Mouse (Mus musculus): Measurements from ENCODE around the gene Scn8a.
"Not testable (repeated sequence)": the region's sequence is repeated elsewhere in the genome, so short reads cannot be mapped to it uniquely, and the experiment has no call there.

Scn8a gene

GRCm38 (mm10) chr15:100869558-100869957, at the start of gene Scn8a:
TSS of gene Scn8a (plus strand) at chr15:100869858.
- no peak for DNase-seq (ENCODE audit: low read depth, low spot score)

- DNase-seq (ENCODE audit: low read depth, low spot score) = no peak
Observed at GRCm38 (mm10) chr15:100821824-100822223, 47.8 kb upstream of the Scn8a start.

GRCm38 (mm10) chr15:100822370-100822769, 47.3 kb upstream of the Scn8a start:
- DNase-seq (ENCODE audit: low read depth, low spot score) = not testable (repeated sequence)

GRCm38 (mm10) chr15:100825249-100825856, 44.3 kb upstream of the Scn8a start:
- no peak for DNase-seq (ENCODE audit: low read depth, low spot score)

DNA sequence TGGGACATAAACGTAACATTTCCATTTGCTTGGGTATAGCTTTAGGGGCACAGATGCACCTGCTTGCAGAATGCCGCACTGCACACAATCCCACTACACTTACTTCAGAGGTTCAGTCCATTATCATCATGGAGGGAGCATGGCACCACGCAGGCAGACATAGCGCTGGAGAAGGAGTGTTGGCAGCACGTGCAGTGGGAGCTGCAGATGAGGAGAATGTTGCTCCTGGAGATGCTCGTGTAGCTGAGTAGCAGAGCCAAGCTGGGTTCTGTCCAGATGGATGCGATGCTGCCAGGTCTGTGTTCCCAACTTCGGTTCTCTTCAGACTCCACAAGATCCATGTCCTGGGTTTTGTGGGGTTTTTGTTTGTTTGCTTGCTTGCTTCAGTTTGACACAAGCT, 43.6 kb upstream of the Scn8a start:
- no peak for DNase-seq (ENCODE audit: low read depth, low spot score)

DNA sequence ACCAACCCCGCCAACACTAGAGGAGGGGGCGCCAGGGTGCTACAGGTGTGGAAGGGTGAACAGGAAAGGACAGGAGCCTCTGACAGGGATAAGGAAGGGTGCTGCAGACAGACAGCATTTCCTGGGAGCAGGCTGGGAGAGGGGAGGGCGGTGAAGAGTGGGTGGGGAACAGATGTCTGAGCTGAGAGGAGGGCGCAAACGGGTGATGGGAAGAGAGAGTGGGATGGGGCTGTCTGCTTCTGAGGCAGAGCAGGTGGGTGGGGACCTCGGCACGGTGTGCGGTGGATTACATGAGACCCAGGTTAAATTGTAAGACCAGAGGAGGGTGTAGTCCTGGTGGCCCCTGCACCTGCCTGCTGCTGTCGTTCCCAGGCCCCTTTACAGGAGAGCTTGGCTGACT, 39.9 kb upstream of the Scn8a start:
- DNase-seq (ENCODE audit: low read depth, low spot score) = no peak

GRCm38 (mm10) chr15:100830682-100831081, 39.0 kb upstream of the Scn8a start:
- DNase-seq (ENCODE audit: low read depth, low spot score) = peak; percentile 44

DNA sequence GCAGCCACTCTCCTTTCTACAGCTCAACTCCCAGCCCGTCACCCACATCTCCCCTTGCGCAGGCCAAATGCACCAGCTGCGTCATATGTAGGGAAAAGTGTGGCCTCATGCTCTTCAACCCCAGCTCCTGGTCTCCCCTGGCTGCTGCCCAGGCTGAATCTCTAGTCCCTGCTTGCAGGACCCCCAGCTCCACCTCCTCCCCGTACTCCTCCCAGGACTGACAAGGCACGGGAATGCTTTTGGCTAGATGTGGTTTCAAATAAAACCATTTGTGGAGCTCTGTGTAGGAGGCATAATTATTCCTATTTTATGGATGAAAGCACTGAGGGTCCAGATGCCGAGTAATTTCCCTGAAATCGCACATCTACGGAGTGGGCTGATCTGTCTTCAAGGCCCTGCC, 37.5 kb upstream of the Scn8a start:
- DNase-seq (ENCODE audit: low read depth, low spot score) = no peak

DNA sequence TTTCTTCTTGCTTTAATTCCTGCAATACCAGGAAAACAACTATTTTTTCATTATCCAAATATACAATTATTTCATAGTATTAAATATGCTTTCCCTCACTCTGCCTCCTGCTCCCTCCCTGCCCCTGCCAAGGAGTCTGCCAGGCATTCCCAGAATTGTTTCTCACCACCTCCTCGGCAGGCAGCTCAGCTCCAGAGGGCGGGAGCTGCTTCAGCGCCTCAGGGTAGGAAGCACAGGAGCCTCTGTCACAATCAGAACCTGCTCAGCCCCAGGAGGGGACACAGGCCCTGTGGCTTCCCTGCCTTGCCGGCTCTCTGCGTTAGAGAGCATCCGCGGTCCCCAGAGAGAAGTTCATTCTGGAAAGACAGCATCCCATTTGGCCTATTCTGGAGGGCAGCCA, 36.9 kb upstream of the Scn8a start:
- no peak for DNase-seq (ENCODE audit: low read depth, low spot score)

DNA sequence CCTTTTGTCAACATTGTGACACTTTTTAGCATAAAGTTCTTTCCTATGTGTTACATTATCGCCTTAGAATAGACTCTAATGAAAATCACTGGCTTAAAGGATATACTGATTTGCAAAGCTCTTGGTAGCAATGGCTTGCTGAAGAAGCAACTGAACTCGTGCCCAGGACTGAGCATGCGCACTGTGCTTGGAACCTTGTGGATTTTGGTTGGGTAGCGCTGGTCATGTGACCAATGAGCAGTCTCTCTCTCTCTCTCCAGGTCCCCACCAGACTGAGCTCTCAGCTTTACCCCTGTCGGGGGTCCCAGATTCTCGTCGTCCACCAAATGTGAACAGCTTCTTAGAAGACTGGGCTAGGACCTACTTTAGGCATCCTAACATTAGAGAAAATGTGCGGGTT, 32.9 kb upstream of the Scn8a start:
- no peak for DNase-seq (ENCODE audit: low read depth, low spot score)

DNA sequence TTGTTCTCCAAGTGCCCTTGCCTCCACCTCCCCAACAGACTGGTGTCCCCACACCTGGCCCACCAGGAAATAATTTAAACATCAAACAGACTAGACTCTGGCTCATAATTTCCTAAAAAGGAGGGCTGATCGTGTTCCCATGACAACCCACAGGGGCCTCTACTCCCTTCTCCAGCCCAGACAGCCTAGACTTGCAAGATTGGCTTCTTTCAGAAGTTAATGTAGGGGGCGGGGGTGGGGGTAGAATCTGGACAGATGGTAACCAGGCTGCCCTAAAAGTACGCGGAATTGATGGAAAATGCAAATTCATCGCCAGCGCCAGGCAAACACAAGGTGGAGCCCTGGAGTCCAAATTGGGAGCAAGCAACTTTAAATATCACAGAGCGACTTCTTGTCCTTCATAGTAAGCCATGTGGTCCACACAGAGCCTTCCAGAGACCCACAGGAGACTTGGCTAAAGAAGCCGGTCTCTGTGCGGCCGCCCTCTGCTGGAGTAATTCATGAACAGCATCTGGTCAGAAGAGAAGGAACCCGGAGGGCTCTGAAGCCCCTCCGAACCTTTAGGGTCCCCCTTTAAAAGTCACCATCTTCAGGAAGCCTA, 31.0 kb upstream of the Scn8a start:
- peak; percentile 60 for DNase-seq (ENCODE audit: low read depth, low spot score)

DNA sequence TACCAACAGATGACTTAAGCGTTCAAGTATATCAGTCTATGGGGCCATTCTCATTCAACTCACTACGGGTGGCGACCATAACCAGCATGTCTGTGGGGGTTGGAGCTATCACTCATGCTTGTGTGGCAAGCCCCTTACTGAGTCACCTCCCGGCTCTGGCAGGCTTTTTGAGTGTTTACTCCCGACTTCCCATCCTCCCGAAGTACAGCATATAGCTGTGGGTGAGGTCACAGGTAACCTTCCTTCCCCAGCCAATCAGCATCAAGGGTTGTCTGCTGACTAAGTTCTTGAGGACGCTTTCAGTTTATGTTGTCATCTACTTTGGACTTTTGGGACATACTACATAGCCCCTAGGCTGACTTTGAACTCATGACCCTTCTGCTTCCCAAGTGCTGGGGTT, 25.3 kb upstream of the Scn8a start:
- peak; percentile 5 for DNase-seq (ENCODE audit: low read depth, low spot score)

DNA sequence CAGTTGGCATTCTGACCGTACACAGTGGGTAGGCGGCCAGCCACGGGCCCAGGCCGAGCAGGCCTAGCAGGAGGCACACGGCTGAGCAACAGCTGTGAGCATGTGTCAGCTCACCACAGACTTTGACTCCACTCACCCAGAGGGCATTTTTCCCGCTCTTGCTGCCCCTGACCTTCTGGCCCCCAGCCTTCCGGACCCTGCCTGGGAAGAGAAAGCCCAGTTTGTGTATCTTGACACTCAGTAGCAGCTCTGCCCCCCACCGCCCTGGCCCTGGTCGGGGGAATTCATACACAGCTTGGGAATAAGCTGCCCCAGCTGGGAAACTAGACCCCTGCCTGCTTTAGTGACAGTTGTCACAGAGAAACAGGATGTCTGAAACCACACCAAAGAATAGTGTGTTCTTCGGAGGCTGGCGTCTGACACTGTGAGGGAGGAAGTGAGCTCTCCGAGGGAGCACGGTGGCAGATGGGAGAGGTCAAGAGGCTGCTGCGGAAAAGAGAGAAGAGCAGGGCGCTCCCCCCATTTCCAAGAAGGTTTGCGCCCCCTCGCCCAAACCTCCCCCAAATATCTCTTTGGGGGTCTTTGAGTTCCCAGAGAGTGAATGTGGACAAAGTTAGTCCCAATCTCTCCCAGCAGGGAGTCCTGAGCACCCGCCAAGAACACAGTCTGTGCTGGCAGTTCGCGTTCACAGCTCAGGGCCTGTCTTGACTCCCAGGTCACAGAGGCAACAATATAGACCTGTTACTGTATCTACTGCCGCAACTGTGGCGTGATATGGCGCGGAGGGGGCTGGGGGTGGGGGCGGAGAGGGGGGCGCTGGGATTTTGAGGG, 24.4 kb upstream of the Scn8a start:
- DNase-seq (ENCODE audit: low read depth, low spot score) = no peak

DNA sequence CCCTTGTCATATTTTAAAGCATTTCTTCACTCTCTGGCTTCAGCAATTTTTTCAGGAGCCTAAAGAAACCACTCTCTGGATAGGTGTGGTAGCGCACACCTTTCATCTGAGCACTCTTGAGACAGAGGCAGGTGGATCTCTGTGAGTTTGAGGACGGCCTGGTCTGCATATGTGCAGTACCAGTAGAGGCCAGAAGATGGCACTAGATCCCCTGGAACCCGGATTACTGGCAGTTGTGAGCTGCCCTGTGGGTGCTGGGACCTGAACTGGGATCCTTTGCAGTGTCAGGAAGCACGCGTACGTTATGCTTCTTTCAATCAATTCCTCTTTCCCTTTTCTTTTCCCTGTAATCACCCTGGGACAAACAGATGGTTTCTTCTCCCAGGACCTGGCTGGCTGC, 22.5 kb upstream of the Scn8a start:
- no peak for DNase-seq (ENCODE audit: low read depth, low spot score)

DNA sequence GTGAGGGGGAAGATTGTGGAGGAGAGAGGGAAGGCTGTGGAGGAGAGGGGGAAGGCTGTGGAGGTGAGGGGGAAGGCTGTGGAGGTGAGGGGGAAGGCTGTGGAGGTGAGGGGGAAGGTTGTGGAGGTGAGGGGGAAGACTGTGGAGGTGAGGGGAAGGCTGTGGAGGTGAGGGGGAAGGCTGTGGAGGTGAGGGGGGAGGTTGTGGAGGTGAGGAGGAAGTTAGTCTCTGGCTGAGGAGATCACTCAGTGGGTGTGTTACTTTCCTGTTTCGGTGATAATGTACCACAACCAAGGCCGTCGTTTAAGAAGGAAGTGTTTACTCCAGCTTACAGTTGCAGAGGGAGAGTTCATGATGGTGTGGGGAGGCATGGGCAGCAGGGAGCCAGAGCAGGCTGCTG, 12.1 kb upstream of the Scn8a start:
- DNase-seq (ENCODE audit: low read depth, low spot score) = no peak

DNA sequence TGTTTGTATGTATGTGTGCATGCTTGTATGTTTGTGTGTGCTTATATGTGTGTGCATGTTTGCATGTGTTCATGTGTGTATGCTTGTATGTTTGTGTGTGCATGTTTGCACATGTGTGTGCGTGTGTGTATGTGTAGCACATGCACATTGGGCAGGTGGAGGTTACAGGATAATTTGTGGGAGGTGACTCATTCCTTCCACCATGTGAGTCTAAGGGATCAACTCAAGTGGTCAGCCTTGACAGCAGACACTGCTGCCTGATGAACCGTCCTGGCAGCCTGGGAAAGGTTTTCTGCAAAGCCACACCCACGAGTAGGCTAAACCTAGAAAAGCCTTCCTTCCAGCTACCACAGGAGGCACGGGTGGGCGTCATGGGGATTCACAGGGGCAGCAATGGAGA, 8.8 kb upstream of the Scn8a start:
- DNase-seq (ENCODE audit: low read depth, low spot score) = no peak

DNA sequence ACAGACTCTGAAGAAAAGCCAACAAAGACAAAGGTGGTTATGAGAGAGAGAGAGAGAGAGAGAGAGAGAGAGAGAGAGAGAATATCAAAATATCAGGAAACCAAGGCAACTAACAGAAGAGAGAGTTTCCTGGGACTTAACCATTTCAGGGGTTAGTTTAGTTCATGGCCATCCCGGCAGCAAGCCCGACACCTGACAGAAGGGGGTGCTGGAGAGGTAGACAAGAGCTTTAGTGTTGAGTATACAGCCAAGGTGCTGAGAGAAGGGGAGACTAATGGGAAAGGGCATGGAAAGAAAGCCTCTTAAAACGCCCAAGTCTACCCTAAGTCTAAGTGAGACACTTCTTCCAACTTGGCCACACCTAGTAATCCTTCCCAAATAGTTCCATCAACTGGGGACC, 4.1 kb upstream of the Scn8a start:
- DNase-seq (ENCODE audit: low read depth, low spot score) = peak; percentile 7

DNA sequence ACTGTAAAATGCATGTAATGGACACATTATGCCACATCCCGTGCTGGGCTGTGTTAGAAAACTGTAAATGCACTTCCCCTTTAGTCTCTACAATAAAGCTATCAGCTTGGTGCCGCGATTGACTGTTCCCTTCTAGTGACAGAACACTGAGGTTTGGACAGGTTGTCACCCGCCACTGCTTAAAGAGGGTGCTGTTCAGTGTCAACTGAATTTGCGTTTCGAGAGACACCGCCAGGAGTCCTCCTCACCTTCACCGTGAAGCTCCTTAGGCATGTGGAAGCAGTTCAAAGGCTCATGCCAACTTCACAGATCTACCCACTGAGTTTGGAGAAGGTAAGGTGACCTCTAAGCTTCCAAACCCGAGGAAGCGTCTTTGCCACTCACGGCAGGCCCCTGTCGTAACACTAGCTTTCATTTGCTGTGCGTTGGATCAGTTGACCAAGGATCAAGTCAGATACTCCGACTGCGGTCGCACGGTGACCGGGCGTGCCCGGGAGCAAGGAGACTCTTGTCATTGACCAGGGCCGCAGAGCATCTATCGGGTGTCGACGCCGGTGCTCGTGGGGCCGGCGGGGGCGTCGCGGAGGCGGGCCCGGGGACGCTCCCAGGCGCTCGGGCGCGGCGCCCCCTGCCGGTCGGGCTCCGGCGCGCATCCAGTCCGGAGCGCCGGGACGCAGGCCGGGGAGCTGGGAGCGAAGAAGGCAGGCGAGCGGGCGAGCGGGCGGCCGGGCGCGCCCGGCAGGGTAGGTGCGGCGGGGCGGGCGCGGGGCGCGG, 530 bp downstream of the Scn8a start:
- no peak for DNase-seq (ENCODE audit: low read depth, low spot score)

- no peak for DNase-seq (ENCODE audit: low read depth, low spot score)
Observed at GRCm38 (mm10) chr15:100870775-100871106, 1.1 kb downstream of the Scn8a start.

DNA sequence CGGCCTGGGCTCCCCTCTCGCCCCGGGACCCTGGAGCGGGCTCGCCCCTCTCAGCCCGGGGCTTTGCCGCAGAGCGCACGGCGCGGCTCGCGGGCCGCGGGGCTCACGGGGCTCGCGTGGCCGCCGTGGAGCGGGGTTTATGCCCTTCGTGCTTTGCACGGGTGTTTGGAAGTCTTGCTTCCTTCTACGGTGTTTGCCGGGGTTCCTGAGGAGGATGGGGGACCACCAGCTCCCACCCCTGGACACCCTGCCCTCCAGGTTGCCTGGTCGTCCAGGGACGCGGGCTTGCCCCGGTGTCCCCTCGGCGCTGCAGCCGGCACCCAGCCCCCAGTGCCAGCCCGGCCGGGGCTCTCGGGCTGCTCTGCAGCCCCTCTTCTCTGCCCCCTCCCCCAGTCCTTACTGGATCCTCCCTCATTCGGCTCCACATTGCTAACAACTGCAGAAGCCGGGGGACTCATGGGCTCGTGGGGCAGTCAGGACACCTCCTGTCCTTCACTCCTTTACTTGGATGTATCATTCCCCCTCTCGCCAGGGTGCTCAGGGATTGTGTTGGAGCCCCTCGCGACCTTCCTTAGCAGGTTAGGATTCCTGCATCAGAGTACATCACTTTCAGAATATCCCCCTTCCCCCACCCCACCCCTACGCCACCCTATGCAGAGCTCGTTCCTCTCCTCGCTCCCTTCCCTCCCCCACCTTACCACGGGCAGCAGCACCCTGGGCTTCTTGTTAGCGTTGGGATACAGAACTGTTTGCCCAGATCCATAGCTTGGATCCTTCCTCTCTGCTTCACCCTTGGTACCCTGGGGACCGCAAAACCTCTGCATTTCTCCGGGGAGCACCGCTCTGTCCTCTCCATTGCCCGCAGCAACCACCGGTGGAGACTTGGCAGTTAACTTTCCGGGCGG, 1.7 kb downstream of the Scn8a start:
- no peak for DNase-seq (ENCODE audit: low read depth, low spot score)

DNA sequence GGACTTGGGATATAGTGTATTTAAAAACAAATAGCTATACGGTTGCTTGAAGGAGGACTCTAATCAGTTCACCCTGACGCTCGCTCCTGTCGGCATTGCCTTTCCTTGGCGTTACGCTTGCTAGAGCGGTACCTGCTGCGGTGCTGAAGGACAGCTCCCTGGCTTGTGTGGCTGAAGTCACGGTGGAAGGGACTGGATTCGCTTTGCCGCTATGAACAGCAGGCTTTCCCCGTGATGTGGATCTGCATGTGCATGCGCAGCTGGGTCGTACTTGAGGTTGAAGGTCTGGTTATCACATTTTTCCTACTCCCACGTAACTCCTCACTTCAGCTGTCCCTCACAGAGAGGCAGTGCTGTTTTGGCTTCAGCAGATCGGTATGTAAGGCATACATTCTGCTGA, 3.5 kb downstream of the Scn8a start:
- peak; percentile 13 for DNase-seq (ENCODE audit: low read depth, low spot score)

All from 3T3-L1 (cell line).